ENCODE assay signal across 7 mouse cellular contexts in genomic region chr2:132043101-132043621, GRCm38 (mm10). TPM values are rescaled to one million over a fixed set of nuclear protein-coding genes. Genes with fewer than 3 reads are reported as not detected.
DNase-seq lines count a peak whose midpoint lies in the region; ATAC-seq lines count a peak whose summit lies in the region.

No protein-coding gene starts in this region.

- ATAC-seq in embryonic facial prominence, embryonic 15.5 days (ENCODE audit: insufficient number of reproducible peaks, low FRiP score, low TSS enrichment, low read depth), result peak; percentile 93
- peak; percentile 86 for ATAC-seq in heart, embryonic 14.5 days (ENCODE audit: insufficient number of reproducible peaks, insufficient read depth, low FRiP score, low read depth)
- peak; percentile 77 for ATAC-seq in kidney, embryonic 16.5 days (ENCODE audit: low FRiP score, low TSS enrichment)
- no peak for ATAC-seq in inflammation-experienced regulatory T-cells, adult 6 months

- no peaks in the 10 kb centered on the region for H3K36me3 ChIP-seq in embryonic facial prominence, embryonic 15.5 days
- H3K36me3 ChIP-seq in heart, embryonic 14.5 days (ENCODE audit: control insufficient read depth, insufficient read depth, low read length), result no peaks in the 10 kb centered on the region
- no peaks in the 10 kb centered on the region for H3K36me3 ChIP-seq in kidney, embryonic 16.5 days (ENCODE audit: insufficient read depth, low read length)

- WGBS in embryonic facial prominence, embryonic 15.5 days, result 19% methylated on average over 13 of the region's 13 CpGs
- WGBS in heart, embryonic 14.5 days, result 10% methylated on average over 13 of the region's 13 CpGs
- 34% methylated on average over 13 of the region's 13 CpGs for WGBS in kidney, embryonic 16.5 days

- H3K9ac ChIP-seq in embryonic facial prominence, embryonic 15.5 days, result no peak overlapping the region
- peak overlapping the region; percentile 49 for H3K9ac ChIP-seq in heart, embryonic 14.5 days (ENCODE audit: low read length)
- no peak overlapping the region for H3K9ac ChIP-seq in kidney, embryonic 16.5 days (replicated peaks; ENCODE audit: low read length)

- H3K4me3 ChIP-seq in embryonic facial prominence, embryonic 15.5 days (replicated peaks), result no peak overlapping the region
- H3K4me3 ChIP-seq in heart, embryonic 14.5 days (ENCODE audit: control insufficient read depth in 1 of 2, insufficient read depth in 1 of 2, low read depth in 1 of 2, low read length in 2 of 2), result no peak overlapping the region
- no peak overlapping the region for H3K4me3 ChIP-seq in kidney, embryonic 16.5 days (ENCODE audit: low read length)

- no peaks in the 10 kb centered on the region for H3K9me3 ChIP-seq in embryonic facial prominence, embryonic 15.5 days (replicated peaks)
- H3K9me3 ChIP-seq in heart, embryonic 14.5 days (ENCODE audit: control insufficient read depth, low read length), result no peaks in the 10 kb centered on the region
- no peaks in the 10 kb centered on the region for H3K9me3 ChIP-seq in kidney, embryonic 16.5 days (ENCODE audit: low read length)

- DNase-seq in cerebellum, adult 11 months, result peak; percentile 23
- peak; percentile 79 to 83 for DNase-seq in lung, adult 18-20 months
- peak; percentile 85 for DNase-seq in ovary, postnatal 36 days (ENCODE audit: low spot score)

- H3K4me2 ChIP-seq in embryonic facial prominence, embryonic 15.5 days (replicated peaks), result peak overlapping the region; percentile 29
- H3K4me2 ChIP-seq in heart, embryonic 14.5 days (ENCODE audit: low read length), result peak overlapping the region; percentile 49
- no peak overlapping the region for H3K4me2 ChIP-seq in kidney, embryonic 16.5 days (replicated peaks; ENCODE audit: low read depth, low read length)

- no peaks in the 10 kb centered on the region for H3K27me3 ChIP-seq in embryonic facial prominence, embryonic 15.5 days
- no peaks in the 10 kb centered on the region for H3K27me3 ChIP-seq in heart, embryonic 14.5 days (ENCODE audit: control insufficient read depth, insufficient read depth, low read length)
- H3K27me3 ChIP-seq in kidney, embryonic 16.5 days (ENCODE audit: insufficient read depth, low read length), result no peaks in the 10 kb centered on the region

- H3K27ac ChIP-seq in embryonic facial prominence, embryonic 15.5 days (replicated peaks), result peak overlapping the region; percentile 81
- peak overlapping the region; percentile 71 to 79 for H3K27ac ChIP-seq in heart, embryonic 14.5 days (replicated peaks in 1 of 2; ENCODE audit: control insufficient read depth in 1 of 2, insufficient read depth in 1 of 2, low read depth in 2 of 2, low read length in 2 of 2)
- peak overlapping the region; percentile 38; the same call in 1 of the 2 replicates for H3K27ac ChIP-seq in kidney, embryonic 16.5 days (ENCODE audit: low read length)

- H3K4me1 ChIP-seq in embryonic facial prominence, embryonic 15.5 days, result peaks cover 24% of the 10 kb centered on the region
- H3K4me1 ChIP-seq in heart, embryonic 14.5 days (ENCODE audit: control insufficient read depth in 2 of 2, insufficient read depth in 2 of 2, low read length in 2 of 2), result peaks cover 18 to 20% of the 10 kb centered on the region in 2 experiments
- H3K4me1 ChIP-seq in kidney, embryonic 16.5 days (ENCODE audit: insufficient read depth, low read length), result 0 out of 2 replicates have a peak, but pooled peaks cover 4% of the 10 kb centered on the region

RNA-seq across cellular contexts. Expression of gene Rassf2, which starts 13.1 kb away (rescaled TPM):
- 14.8 and 17.0 TPM in 2 replicates for polyA plus RNA-seq in embryonic facial prominence, embryonic 15.5 days (2015; fragmentation: Nextera tagmentation; extraction: Ambion mirVana)
- 10.2 and 10.9 TPM in 2 replicates for polyA plus RNA-seq in heart, embryonic 14.5 days (2014; fragmentation: Nextera tagmentation; extraction: Ambion mirVana)
- polyA plus RNA-seq in kidney, embryonic 16.5 days (2015; fragmentation: Nextera tagmentation; extraction: Ambion mirVana), result 8.1 and 9.1 TPM in 2 replicates
- 10 to 100 TPM; 78.8 to 88.1 (median 87.3) TPM for polyA plus RNA-seq in inflammation-experienced regulatory T-cells, adult 6 months (2017; shearing (Covaris generic))

Comparison
In these comparisons a context has a peak if more than half of its experiments do, and no peak if none do; other contexts are left out.
1. DNase-seq: peak in every context shown above with its lines; median percentile 85 in ovary, postnatal 36 days; 81 in lung, adult 18-20 months; 23 in cerebellum, adult 11 months.